Mouse (Mus musculus) testis, postnatal 10 days (tissue): ENCODE measurements around the gene Sipa1l1.
A peak's percentile ranks its signal among the peaks of the same experiment; 100 is the strongest.
"Not testable (repeated sequence)": the region's sequence is repeated elsewhere in the genome, so short reads cannot be mapped to it uniquely, and the experiment has no call there.

Source experiments
- DNase-seq: peaks from one replicate; pipeline ENCODE4 v3.0.0; 2021; ENCODE audit warnings: low spot score

Gene Sipa1l1

GRCm38 (mm10) chr12:82175709-82176108, 6.6 kb downstream of the Sipa1l1 start:
- DNase-seq = peak; percentile 15

DNA sequence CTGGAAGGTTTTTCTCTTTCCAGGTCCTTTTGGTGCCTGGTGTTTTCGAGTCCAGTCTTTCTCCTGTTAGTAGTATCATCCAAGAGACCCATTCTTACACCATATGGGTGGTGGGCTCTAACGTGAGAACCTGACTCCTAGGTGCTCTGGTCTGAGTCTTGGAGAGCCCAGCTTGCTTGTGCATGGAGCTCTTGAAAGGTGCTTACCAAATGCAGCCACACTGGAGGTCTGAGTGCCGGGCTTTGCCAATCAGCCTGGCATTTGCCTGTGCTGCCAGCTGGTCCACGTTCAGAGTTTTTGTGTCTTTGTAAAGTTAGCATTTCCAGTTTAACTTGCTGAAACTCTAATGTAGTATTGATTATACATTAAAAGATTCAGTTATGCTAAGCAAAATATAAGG, 9.5 kb downstream of the Sipa1l1 start:
- no peak for DNase-seq

- no peak for DNase-seq
Measured at GRCm38 (mm10) chr12:82179626-82180025, 10.5 kb downstream of the Sipa1l1 start.

DNA sequence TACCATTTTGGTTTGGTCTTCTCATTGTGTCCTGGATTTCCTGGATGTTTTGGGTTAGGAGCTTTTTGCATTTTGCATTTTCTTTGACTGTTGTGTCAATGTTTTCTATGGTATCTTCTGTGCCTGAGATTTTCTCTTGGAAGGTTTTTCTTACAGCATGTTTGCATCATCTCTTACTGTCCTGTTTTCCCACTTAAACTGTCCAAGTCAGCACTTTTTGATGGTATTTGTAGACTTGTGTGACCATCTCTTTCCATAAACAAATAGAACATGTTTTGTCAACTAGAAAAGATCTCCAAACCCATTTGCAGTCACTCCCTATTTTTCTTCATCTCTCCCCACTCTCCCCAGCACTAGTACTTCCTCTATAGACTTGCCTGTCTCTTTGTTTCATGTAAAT, 17.0 kb downstream of the Sipa1l1 start:
- not testable (repeated sequence) for DNase-seq

- DNase-seq = no peak
Measured at GRCm38 (mm10) chr12:82186740-82187139, 17.6 kb downstream of the Sipa1l1 start.

DNA sequence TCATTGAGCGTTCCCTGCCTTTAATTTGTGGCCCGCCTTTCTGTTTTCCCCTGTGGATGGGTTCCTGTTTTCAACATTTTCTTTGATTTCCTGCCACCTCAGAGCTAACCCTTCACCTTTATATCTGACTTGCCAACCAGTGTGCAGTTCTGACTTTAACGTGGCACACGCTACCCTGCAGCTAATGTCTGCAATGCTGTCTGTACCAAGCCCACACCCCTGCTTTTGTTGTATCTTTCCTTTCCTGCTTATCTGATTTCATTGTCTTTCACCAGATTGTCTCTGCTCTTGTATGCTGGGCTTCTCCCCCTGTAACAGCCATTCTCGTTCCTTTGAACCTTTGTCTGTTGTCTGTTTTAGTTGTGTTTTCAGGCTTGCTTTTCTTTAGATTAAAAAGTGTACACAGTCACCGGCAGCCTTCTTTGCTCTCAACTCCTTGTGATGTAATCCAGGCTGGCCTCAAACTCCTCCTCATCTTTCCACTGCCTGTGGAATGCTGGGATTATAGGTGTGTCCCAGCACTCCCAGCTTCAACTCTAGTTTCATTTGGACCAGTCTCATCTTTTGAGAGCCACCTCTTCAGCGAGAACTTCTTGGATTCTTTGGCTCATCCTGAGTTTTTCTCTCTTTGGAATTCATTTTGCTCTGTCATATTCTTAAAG, 18.2 kb downstream of the Sipa1l1 start:
- no peak for DNase-seq

- DNase-seq = no peak
Measured at GRCm38 (mm10) chr12:82188321-82189075, 19.4 kb downstream of the Sipa1l1 start.

GRCm38 (mm10) chr12:82189076-82189675, 20.1 kb downstream of the Sipa1l1 start:
- no peak for DNase-seq

DNA sequence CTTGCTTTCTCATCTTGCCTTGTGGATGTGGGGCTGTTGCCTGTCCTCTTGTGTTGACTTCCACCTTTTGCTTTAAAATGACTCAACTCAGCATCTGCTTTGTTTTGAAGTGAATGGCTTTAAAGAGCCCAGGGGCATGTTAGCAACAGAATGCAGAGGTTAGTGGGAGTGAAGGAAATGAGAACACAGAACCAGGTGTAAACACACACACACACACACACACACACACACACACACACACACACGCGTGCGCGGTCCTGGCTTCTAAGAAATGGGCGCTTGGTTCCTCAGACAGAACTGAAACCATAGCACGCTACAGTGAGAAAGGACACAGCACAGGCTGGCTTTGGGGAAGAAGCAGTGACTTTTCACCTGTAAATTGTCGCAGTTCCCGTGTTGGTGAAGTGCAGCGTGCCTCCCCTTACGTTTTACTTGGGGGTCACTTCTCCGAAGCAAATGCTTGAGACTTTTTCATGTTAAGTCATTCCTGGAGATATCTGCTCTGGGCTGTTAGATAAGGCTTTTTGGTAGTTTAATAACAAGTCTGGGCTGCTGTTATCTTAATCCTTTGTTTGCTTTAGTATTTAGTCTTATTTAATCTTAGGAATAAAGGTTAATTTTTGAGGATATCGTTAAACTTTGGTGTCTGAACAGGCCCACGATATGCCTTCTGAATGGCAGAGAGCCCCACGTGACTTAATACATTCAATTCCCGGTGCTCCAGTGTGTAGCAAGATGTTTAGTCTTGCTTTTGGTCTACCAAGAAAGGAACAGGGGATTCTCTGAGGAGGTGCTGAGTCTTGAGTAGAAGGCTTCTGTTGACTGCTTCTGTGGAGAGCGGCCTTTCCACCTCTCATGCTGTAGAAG, 20.8 kb downstream of the Sipa1l1 start:
- DNase-seq = no peak

DNA sequence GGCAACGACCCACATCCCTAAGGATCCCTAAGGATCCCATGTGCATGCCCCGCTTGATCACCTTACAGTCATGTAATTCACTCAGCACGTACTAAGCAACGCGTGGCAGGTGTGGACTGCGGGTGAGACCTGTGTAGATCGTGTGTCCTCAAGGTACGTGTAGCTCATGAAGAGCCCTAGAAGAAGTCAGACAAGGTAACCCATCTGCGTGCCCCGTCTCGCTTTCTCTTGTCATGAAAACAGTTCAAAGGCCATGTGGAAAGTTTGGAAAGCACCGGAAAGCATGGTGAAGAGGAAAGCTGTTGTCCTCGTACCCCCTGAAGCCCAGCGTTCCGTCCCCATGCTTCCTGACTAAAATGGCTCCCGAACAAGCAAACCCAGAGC, 21.5 kb downstream of the Sipa1l1 start:
- DNase-seq = no peak

GRCm38 (mm10) chr12:82191686-82192085, 22.6 kb downstream of the Sipa1l1 start:
- no peak for DNase-seq

- DNase-seq = no peak
Measured at GRCm38 (mm10) chr12:82192641-82193054, 23.5 kb downstream of the Sipa1l1 start.

DNA sequence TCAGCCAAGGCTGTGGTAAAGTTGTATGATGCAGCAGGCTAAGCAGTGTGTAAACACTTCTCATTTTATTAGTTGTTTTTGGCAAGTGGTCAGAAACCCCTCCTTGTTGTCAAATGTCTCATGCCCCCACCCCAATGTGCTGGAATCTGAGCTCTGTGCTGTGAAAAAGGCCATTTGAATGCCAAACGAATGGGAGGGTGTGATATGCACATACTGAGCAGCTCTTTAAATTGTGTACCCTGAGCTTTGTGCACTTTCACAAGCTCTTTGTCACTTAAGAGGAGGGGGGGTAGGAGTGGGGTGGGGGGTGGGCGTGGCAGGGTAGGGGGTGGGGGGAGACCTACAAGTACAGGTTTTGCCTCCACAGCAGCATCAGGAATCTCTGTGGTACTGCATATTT, 24.4 kb downstream of the Sipa1l1 start:
- no peak for DNase-seq

DNA sequence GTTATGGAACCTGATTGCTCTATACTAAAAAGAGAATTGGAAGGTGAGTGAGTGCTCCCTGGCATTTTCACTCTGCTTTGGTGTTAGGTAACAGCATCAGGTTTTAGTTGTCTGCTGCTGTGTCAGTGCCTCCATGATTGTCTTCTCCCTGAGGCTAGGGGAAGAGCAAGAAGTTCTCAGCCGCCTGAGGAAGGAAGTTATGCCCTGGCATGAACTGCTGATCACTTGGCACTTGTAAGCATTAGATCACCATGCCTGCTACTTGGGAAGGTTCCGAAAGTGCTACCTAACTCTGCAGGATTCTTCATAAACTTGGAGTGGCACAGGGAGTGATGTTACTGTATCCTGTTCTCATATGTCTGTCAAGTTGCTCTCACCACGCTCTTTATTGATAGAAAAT, 25.8 kb downstream of the Sipa1l1 start:
- DNase-seq = no peak

DNA sequence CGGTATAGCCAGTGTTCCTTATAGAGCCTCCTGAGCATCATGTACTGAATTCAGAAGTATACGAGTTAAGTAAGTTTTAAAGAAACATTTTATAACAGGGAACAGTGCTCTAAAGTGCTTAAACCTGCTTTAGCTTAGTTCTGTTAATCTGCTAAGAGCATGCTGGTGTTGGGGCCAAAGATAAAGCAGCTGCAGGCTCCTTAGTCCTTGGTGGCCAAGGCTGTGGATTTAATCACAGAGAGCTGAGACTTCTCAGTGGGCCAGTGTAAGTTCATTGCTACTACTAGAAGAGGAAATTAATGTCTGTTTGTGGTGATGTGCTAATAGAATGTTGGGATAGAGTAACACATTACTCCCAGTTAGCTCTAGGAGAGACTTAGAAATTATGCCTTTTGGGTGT, 27.1 kb downstream of the Sipa1l1 start:
- no peak for DNase-seq

GRCm38 (mm10) chr12:82196615-82197146, 27.6 kb downstream of the Sipa1l1 start:
- no peak for DNase-seq

DNA sequence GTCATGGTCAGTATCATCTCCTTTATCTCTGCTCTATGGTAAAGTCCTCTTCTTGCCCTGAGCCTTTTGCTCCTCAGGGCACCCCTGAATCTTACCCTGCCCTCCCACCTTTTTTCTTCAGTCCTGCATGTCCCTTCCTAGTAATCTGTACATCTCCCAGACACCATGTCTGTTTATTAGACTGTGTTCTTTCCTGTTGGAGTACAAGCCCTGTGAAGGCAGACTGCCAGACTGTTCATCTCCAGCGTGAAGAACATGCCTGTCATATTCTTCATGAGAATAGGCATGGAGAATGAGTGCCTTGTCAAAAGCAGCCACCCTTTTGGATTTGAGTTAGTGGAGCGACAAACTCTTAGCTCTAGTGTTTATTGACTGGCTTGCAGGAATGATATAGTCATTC, 28.1 kb downstream of the Sipa1l1 start:
- DNase-seq = no peak

- DNase-seq = no peak
Measured at GRCm38 (mm10) chr12:82199286-82199685, 30.2 kb downstream of the Sipa1l1 start.

DNA sequence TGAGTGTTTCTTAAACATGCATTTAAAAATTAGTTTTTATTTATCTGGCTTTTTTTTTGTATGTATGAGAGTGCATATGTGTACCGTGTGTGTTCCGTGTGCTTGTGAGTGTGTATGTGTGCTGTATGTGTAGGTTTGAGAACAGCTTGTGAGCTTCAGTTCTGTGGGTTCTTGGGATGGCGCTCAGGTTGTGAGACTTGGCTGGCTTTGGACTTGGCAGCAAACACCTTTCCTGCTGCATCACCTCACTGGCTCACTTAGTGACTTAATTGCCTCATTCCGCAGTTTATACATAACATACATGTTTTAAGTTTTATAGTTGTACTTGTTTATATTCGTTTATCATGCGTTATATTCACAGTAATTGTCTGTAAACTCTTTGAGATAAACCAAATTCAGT, 35.0 kb downstream of the Sipa1l1 start:
- DNase-seq = no peak

GRCm38 (mm10) chr12:82206857-82207647, 37.9 kb downstream of the Sipa1l1 start:
- no peak for DNase-seq

DNA sequence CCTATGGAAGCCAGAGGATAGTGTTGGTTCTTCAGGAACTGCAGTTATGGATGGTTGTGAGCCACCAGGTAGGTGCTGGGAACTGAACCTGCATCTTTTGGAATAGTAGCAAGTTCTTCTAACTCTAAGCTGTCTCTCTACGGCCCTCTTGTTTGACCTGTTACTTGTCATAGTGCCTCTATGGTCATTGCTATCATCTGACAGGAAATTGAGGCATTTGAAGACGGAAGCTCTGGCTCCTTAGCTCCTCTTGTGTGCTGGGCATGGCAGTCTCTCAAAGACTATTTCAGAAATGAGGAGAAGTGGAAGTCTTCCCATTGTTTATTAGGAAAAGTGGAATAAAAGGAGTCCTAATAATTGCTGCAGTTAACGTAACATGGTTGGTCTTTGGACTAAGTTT, 38.9 kb downstream of the Sipa1l1 start:
- no peak for DNase-seq
